Mouse (Mus musculus): ENCODE results near the gene Dao. TPM values are rescaled to one million over a fixed set of nuclear protein-coding genes. Genes with fewer than 3 reads are reported as not detected.

Gene Dao
- polyA plus RNA-seq, 1 experiment: not detected

GRCm38 (mm10) chr5:114067543-114067942 lies 64.0 kb downstream of the Dao start:
- H3K4me3 ChIP-seq (ENCODE audit: insufficient read depth, low read depth, low read length): no peak overlapping the region
- 74% methylated on average over 9 of the region's 9 CpGs for WGBS

GRCm38 (mm10) chr5:114067982-114068381 lies 64.5 kb downstream of the Dao start:
- Histone ChIP-seq H3K4me1 (ENCODE audit: control insufficient read depth, insufficient read depth, low read length) (peaks cover 7% of the 10 kb centered on the region; the same call in 1 of the 2 replicates), H3K4me3 (ENCODE audit: insufficient read depth, low read depth, low read length) (no peak overlapping the region), H3K27ac (ENCODE audit: insufficient read depth, low read depth, low read length) (no peak overlapping the region)
- TF ChIP-seq CTCF (IDR thresholded peaks at IDR 0.05; ENCODE audit: insufficient read depth, low read depth, low read length): no peak
- TF ChIP-seq POLR2A (IDR thresholded peaks at IDR 0.05; ENCODE audit: insufficient read depth, low read depth, low read length): no peak
- WGBS: 71% methylated on average over 9 of the region's 9 CpGs

More at GRCm38 (mm10) chr5:114067543-114067942, 64.0 kb downstream of the Dao start:
- no peak for TF ChIP-seq POLR2A (IDR thresholded peaks at IDR 0.05; ENCODE audit: insufficient read depth, low read depth, low read length)
- no peak for TF ChIP-seq CTCF (IDR thresholded peaks at IDR 0.05; ENCODE audit: insufficient read depth, low read depth, low read length)
- Histone ChIP-seq H3K27ac (ENCODE audit: insufficient read depth, low read depth, low read length) (no peak overlapping the region), H3K4me1 (ENCODE audit: control insufficient read depth, insufficient read depth, low read length) (peaks cover 7% of the 10 kb centered on the region; the same call in 1 of the 2 replicates)

GRCm38 (mm10) chr5:114070858-114071257 lies 67.4 kb downstream of the Dao start:
- WGBS: 89% methylated on average over 4 of the region's 4 CpGs

GRCm38 (mm10) chr5:114072262-114072661 lies 68.8 kb downstream of the Dao start:
- H3K4me3 ChIP-seq (ENCODE audit: insufficient read depth, low read depth, low read length): no peak overlapping the region
- 66% methylated on average over 2 of the region's 2 CpGs for WGBS
- H3K4me1 ChIP-seq (ENCODE audit: control insufficient read depth, insufficient read depth, low read length): peaks cover 10% of the 10 kb centered on the region
- H3K27ac ChIP-seq (ENCODE audit: insufficient read depth, low read depth, low read length): no peak overlapping the region
- no peak for TF ChIP-seq POLR2A (IDR thresholded peaks at IDR 0.05; ENCODE audit: insufficient read depth, low read depth, low read length)
- no peak for TF ChIP-seq CTCF (IDR thresholded peaks at IDR 0.05; ENCODE audit: insufficient read depth, low read depth, low read length)

More at GRCm38 (mm10) chr5:114070858-114071257, 67.4 kb downstream of the Dao start:
- Histone ChIP-seq H3K4me3 (ENCODE audit: insufficient read depth, low read depth, low read length) (no peak overlapping the region), H3K4me1 (ENCODE audit: control insufficient read depth, insufficient read depth, low read length) (peaks cover 9% of the 10 kb centered on the region; the same call in 1 of the 2 replicates), H3K27ac (ENCODE audit: insufficient read depth, low read depth, low read length) (no peak overlapping the region)
- no peak for TF ChIP-seq POLR2A (IDR thresholded peaks at IDR 0.05; ENCODE audit: insufficient read depth, low read depth, low read length)
- TF ChIP-seq CTCF (IDR thresholded peaks at IDR 0.05; ENCODE audit: insufficient read depth, low read depth, low read length): no peak

Other genes with a start within 250 kb of the Dao start
- gene Sart3, start 231.2 kb upstream of the Dao start, polyA plus RNA-seq (2012; ENCODE audit: insufficient read depth, insufficient read length, low replicate concordance, missing spikeins): not detected in 2 replicates
- not detected in 2 replicates for gene Iscu, start 231.0 kb upstream of the Dao start, polyA plus RNA-seq (2012; ENCODE audit: insufficient read depth, insufficient read length, low replicate concordance, missing spikeins)
- gene Tmem119, start 203.2 kb upstream of the Dao start, polyA plus RNA-seq (2012; ENCODE audit: insufficient read depth, insufficient read length, low replicate concordance, missing spikeins): not detected in 2 replicates
- gene Selplg, start 171.1 kb upstream of the Dao start, polyA plus RNA-seq (2012; ENCODE audit: insufficient read depth, insufficient read length, low replicate concordance, missing spikeins): 486 TPM in 1 of 2 replicates, not detected in the other
- not detected in 2 replicates for gene Coro1c, start 94.9 kb upstream of the Dao start, polyA plus RNA-seq (2012; ENCODE audit: insufficient read depth, insufficient read length, low replicate concordance, missing spikeins)
- not detected in 2 replicates for gene Ssh1, start 9.8 kb upstream of the Dao start, polyA plus RNA-seq (2012; ENCODE audit: insufficient read depth, insufficient read length, low replicate concordance, missing spikeins)
- gene Usp30, start 61.8 kb downstream of the Dao start, polyA plus RNA-seq (2012; ENCODE audit: insufficient read depth, insufficient read length, low replicate concordance, missing spikeins): not detected in 2 replicates
- not detected in 2 replicates for gene Svop, start 87.9 kb downstream of the Dao start, polyA plus RNA-seq (2012; ENCODE audit: insufficient read depth, insufficient read length, low replicate concordance, missing spikeins)
- gene Alkbh2, start 124.5 kb downstream of the Dao start, polyA plus RNA-seq (2012; ENCODE audit: insufficient read depth, insufficient read length, low replicate concordance, missing spikeins): not detected in 2 replicates
- gene Ung, start 126.7 kb downstream of the Dao start, polyA plus RNA-seq (2012; ENCODE audit: insufficient read depth, insufficient read length, low replicate concordance, missing spikeins): not detected in 2 replicates
- gene Acacb, start 142.8 kb downstream of the Dao start, polyA plus RNA-seq (2012; ENCODE audit: insufficient read depth, insufficient read length, low replicate concordance, missing spikeins): not detected in 2 replicates